In the genomic region with DNA sequence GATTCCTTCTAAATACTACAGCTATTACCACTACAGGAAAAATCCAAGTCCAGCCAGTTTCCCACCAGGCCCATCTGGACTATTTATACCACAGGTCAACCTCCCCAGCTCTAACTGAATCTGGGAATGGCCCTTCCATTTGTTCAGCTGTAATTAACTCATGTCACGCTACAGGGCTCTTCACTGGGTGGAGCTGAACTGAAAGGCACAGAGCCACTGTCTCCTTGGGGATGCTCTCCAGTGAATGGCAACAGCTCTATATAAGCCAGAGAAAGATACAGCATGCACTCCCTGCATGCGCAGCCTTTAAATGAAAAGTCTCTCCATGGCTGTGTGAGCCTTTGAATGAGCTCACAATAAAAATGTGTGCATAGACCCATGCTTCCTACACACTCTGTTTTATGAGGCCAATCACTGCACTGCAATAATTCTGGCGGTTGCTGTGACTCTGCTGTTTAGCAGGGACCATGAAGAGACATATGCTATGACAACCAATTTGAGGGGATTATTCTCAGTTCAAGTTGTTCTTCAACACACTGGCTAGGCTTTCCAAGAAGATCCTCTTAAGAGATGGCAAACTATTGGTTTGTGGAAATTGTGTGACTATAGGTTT, we compare ENCODE assay signal across 17 mouse cellular contexts.
DNase-seq lines count a peak whose midpoint lies in the region; ATAC-seq lines count a peak whose summit lies in the region.
"Had no signal": no experiment of that assay in that cellular context is flagged by ENCODE, and none has a peak within 500 bp of the region (broad histone marks: within the 10 kb centered on the region; RNA-seq: fewer than 3 reads in every experiment).

No protein-coding gene starts in this region.

- 60% methylated on average over 3 of the region's 3 CpGs for WGBS in forebrain, embryonic 11.5 days
- 66% methylated on average over 3 of the region's 3 CpGs for WGBS in forebrain, embryonic 10.5 days
- WGBS in forebrain, embryonic 16.5 days = 51% methylated on average over 3 of the region's 3 CpGs
- 11% methylated on average over 3 of the region's 3 CpGs for WGBS in neural tube, embryonic 13.5 days

- H3K4me3 ChIP-seq in forebrain, embryonic 11.5 days (ENCODE audit: low read depth, low read length) = no peak overlapping the region
- no peak overlapping the region for H3K4me3 ChIP-seq in forebrain, embryonic 10.5 days
- no peak overlapping the region for H3K4me3 ChIP-seq in forebrain, embryonic 16.5 days (replicated peaks; ENCODE audit: low read length)
- H3K4me3 ChIP-seq in neural tube, embryonic 13.5 days = no peak overlapping the region
- H3K4me3 ChIP-seq: heart, embryonic 12.5 days; layer of hippocampus, adult 2 months had no signal

- H3K9me3 ChIP-seq in forebrain, embryonic 11.5 days (ENCODE audit: control insufficient read depth, low read length) = no peaks in the 10 kb centered on the region
- no peaks in the 10 kb centered on the region for H3K9me3 ChIP-seq in forebrain, embryonic 10.5 days
- H3K9me3 ChIP-seq in forebrain, embryonic 16.5 days (ENCODE audit: control insufficient read depth, low read length) = no peaks in the 10 kb centered on the region
- no peaks in the 10 kb centered on the region for H3K9me3 ChIP-seq in neural tube, embryonic 13.5 days
- H3K9me3 ChIP-seq: heart, embryonic 12.5 days had no signal

- no peaks in the 10 kb centered on the region for H3K4me1 ChIP-seq in forebrain, embryonic 11.5 days (replicated peaks; ENCODE audit: control insufficient read depth, insufficient read depth, low read length)
- H3K4me1 ChIP-seq in forebrain, embryonic 10.5 days = no peaks in the 10 kb centered on the region
- no peaks in the 10 kb centered on the region for H3K4me1 ChIP-seq in forebrain, embryonic 16.5 days (replicated peaks; ENCODE audit: control insufficient read depth, insufficient read depth, low read length)
- peaks cover 6% of the 10 kb centered on the region for H3K4me1 ChIP-seq in neural tube, embryonic 13.5 days (replicated peaks)
- H3K4me1 ChIP-seq: heart, embryonic 12.5 days had no signal

- peak; percentile 63 for ATAC-seq in forebrain, embryonic 11.5 days (replicated peaks; ENCODE audit: low FRiP score)
- ATAC-seq in forebrain, embryonic 16.5 days = peak; percentile 70
- ATAC-seq in neural tube, embryonic 13.5 days (ENCODE audit: low read depth) = peak; percentile 96
- no peak for ATAC-seq in monocyte, adult 5-6 weeks (replicated peaks; ENCODE audit: insufficient number of reproducible peaks, low FRiP score, low TSS enrichment, poor library complexity, severe bottlenecking)

- no peaks in the 10 kb centered on the region for H3K36me3 ChIP-seq in forebrain, embryonic 11.5 days (ENCODE audit: control insufficient read depth, insufficient read depth, low read length)
- H3K36me3 ChIP-seq in forebrain, embryonic 10.5 days (replicated peaks) = no peaks in the 10 kb centered on the region
- no peaks in the 10 kb centered on the region for H3K36me3 ChIP-seq in forebrain, embryonic 16.5 days (ENCODE audit: control insufficient read depth, insufficient read depth)
- H3K36me3 ChIP-seq in neural tube, embryonic 13.5 days = no peaks in the 10 kb centered on the region
- H3K36me3 ChIP-seq: heart, embryonic 12.5 days had no signal

- H3K9ac ChIP-seq in forebrain, embryonic 11.5 days (ENCODE audit: low read length) = no peak overlapping the region
- no peak overlapping the region for H3K9ac ChIP-seq in forebrain, embryonic 16.5 days (replicated peaks; ENCODE audit: low read depth, low read length)
- no peak overlapping the region for H3K9ac ChIP-seq in neural tube, embryonic 13.5 days
- H3K9ac ChIP-seq: heart, embryonic 12.5 days had no signal

- H3K27ac ChIP-seq in forebrain, embryonic 11.5 days (ENCODE audit: low read depth, low read length) = no peak overlapping the region
- H3K27ac ChIP-seq in forebrain, embryonic 10.5 days = no peak overlapping the region
- H3K27ac ChIP-seq in forebrain, embryonic 16.5 days (ENCODE audit: low read length) = no peak overlapping the region
- 0 out of 2 replicates have a peak overlapping the region, but pooled peaks have one; percentile 28 for H3K27ac ChIP-seq in neural tube, embryonic 13.5 days (replicated peaks)
- H3K27ac ChIP-seq: layer of hippocampus, adult 2 months; macrophage; stomach, postnatal 0 days had no signal

- no peak overlapping the region for H3K4me2 ChIP-seq in forebrain, embryonic 11.5 days (ENCODE audit: low read depth, low read length, severe bottlenecking)
- H3K4me2 ChIP-seq in forebrain, embryonic 16.5 days (ENCODE audit: low read length) = no peak overlapping the region
- no peak overlapping the region for H3K4me2 ChIP-seq in neural tube, embryonic 13.5 days
- H3K4me2 ChIP-seq: heart, embryonic 12.5 days had no signal

- no peaks in the 10 kb centered on the region for H3K27me3 ChIP-seq in forebrain, embryonic 11.5 days (ENCODE audit: control insufficient read depth, insufficient read depth, low read length)
- H3K27me3 ChIP-seq in forebrain, embryonic 10.5 days (ENCODE audit: poor library complexity, severe bottlenecking) = no peaks in the 10 kb centered on the region
- H3K27me3 ChIP-seq in forebrain, embryonic 16.5 days (replicated peaks; ENCODE audit: control insufficient read depth, insufficient read depth, low read length) = no peaks in the 10 kb centered on the region
- no peaks in the 10 kb centered on the region for H3K27me3 ChIP-seq in neural tube, embryonic 13.5 days
- H3K27me3 ChIP-seq: heart, embryonic 12.5 days had no signal

- DNase-seq in forebrain, embryonic 11.5 days (ENCODE audit: low spot score) = no peak
- DNase-seq in forebrain, embryonic 10.5 days (ENCODE audit: extremely low spot score, low spot score) = no peak
- peak; percentile 37 for DNase-seq in mesoderm, embryonic 11.5 days (ENCODE audit: low read depth, low spot score)
- no peak for DNase-seq in urinary bladder, postnatal 10 days (ENCODE audit: low spot score)
- DNase-seq in yolk sac, embryonic 10.5 days (ENCODE audit: low spot score) = no peak
- DNase-seq: adrenal gland, postnatal 14 days; B cell, adult 2 months; gastrocnemius, postnatal 36 days; liver; lung, adult 2 months had no signal
